Mouse (Mus musculus): ENCODE results near the gene Acat3. TPM values are rescaled to one million over a fixed set of nuclear protein-coding genes. Genes with fewer than 3 reads are reported as not detected.
A peak's percentile ranks its signal among the peaks of the same experiment; 100 is the strongest.
"Not testable (repeated sequence)": the region's sequence is repeated elsewhere in the genome, so short reads cannot be mapped to it uniquely, and the experiment has no call there.

Gene Acat3
- polyA plus RNA-seq, 1 experiment from 2014 or later: 0.42 TPM

DNA sequence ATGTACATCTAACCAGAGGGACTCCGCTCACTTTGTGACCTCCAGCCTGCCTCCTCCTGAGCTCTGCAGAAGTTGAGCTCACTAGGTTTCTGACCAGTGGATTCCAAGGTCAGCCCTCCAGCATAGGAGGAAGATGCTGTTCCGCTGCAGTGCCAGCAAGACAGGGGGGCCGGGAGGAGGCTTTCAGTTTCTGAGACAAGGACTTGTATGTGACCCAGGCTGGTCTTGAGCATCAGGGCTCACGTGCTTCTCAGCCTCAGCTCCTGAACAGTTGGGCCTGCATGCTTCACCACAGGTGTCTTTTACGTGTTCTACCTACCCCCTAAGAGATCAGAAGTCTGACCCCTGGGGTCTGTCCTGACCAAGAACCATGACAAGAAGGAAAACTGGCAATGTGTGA is 8.8 kb downstream of the Acat3 start:
- WGBS: 90% methylated on average over 5 of the region's 5 CpGs
- not testable (repeated sequence) for ATAC-seq (ENCODE audit: insufficient read depth, low FRiP score, low TSS enrichment); H3K4me3 ChIP-seq (ENCODE audit: low read depth, low read length); H3K27ac ChIP-seq (ENCODE audit: low read depth, low read length); H3K27me3 ChIP-seq (ENCODE audit: control insufficient read depth, insufficient read depth, low read length); H3K9me3 ChIP-seq (ENCODE audit: control insufficient read depth, low read length); H3K36me3 ChIP-seq (ENCODE audit: control insufficient read depth, insufficient read depth, low read length); H3K4me1 ChIP-seq (ENCODE audit: control insufficient read depth, insufficient read depth, low read length); H3K4me2 ChIP-seq (ENCODE audit: low read depth); DNase-seq (ENCODE audit: low spot score); H3K9ac ChIP-seq (ENCODE audit: low read length)

- H3K4me1 ChIP-seq (ENCODE audit: control insufficient read depth, insufficient read depth, low read length): no peaks in the 10 kb centered on the region
- no peaks in the 10 kb centered on the region for H3K27me3 ChIP-seq (ENCODE audit: control insufficient read depth, insufficient read depth, low read length)
- DNase-seq (ENCODE audit: low spot score) (no peak), ATAC-seq (ENCODE audit: insufficient read depth, low FRiP score, low TSS enrichment) (no peak)
- no peak overlapping the region for H3K27ac ChIP-seq (ENCODE audit: low read depth, low read length)
- H3K4me3 ChIP-seq (ENCODE audit: low read depth, low read length): no peak overlapping the region
- no peak overlapping the region for H3K9ac ChIP-seq (ENCODE audit: low read length)
- 88% methylated on average over 8 of the region's 8 CpGs for WGBS
- H3K9me3 ChIP-seq (ENCODE audit: control insufficient read depth, low read length): no peaks in the 10 kb centered on the region
- H3K36me3 ChIP-seq (ENCODE audit: control insufficient read depth, insufficient read depth, low read length): peaks cover 32% of the 10 kb centered on the region
- H3K4me2 ChIP-seq (ENCODE audit: low read depth): no peak overlapping the region
Measured at GRCm38 (mm10) chr17:12925703-12926180, 14.7 kb downstream of the Acat3 start.

DNA sequence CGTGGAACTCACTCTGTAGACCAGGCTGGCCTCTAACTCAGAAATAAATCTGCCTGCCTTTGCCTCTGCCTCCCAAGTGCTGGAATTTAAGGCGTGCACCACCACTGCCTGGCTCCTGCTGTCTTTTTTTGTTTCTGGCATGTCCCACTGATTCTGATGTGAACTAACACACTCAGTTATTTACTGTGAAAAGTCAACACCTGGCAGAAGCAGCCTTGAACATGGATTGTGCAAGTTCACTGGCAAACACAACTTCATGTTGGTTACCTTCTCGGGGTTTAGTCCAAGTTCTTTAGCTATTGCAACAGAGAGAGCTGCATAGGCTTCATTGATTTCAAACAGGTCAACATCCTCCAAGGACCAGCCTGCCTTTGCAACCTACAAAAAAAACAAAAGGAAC is 15.4 kb downstream of the Acat3 start:
- Histone ChIP-seq H3K9ac (ENCODE audit: low read length) (no peak overlapping the region), H3K27ac (ENCODE audit: low read depth, low read length) (no peak overlapping the region), H3K4me2 (ENCODE audit: low read depth) (no peak overlapping the region), H3K4me3 (ENCODE audit: low read depth, low read length) (no peak overlapping the region), H3K4me1 (ENCODE audit: control insufficient read depth, insufficient read depth, low read length) (no peaks in the 10 kb centered on the region), H3K27me3 (ENCODE audit: control insufficient read depth, insufficient read depth, low read length) (no peaks in the 10 kb centered on the region), H3K9me3 (ENCODE audit: control insufficient read depth, low read length) (no peaks in the 10 kb centered on the region), H3K36me3 (ENCODE audit: control insufficient read depth, insufficient read depth, low read length) (peaks cover 35% of the 10 kb centered on the region)
- no peak for DNase-seq (ENCODE audit: low spot score)
- 91% methylated on average over 3 of the region's 3 CpGs for WGBS
- ATAC-seq (ENCODE audit: insufficient read depth, low FRiP score, low TSS enrichment): no peak

GRCm38 (mm10) chr17:12921073-12921472 is 19.3 kb downstream of the Acat3 start:
- H3K9ac ChIP-seq (ENCODE audit: low read length): no peak overlapping the region
- no peak overlapping the region for H3K27ac ChIP-seq (ENCODE audit: low read depth, low read length)
- H3K4me1 ChIP-seq (ENCODE audit: control insufficient read depth, insufficient read depth, low read length): no peaks in the 10 kb centered on the region; the same call in 1 of the 2 replicates
- WGBS: 93% methylated on average over 1 of the region's 1 CpGs
- H3K4me3 ChIP-seq (ENCODE audit: low read depth, low read length): no peak overlapping the region
- peaks cover 37% of the 10 kb centered on the region for H3K36me3 ChIP-seq (ENCODE audit: control insufficient read depth, insufficient read depth, low read length)
- DNase-seq (ENCODE audit: low spot score) (no peak), ATAC-seq (ENCODE audit: insufficient read depth, low FRiP score, low TSS enrichment) (no peak)
- no peaks in the 10 kb centered on the region for H3K27me3 ChIP-seq (ENCODE audit: control insufficient read depth, insufficient read depth, low read length)
- H3K4me2 ChIP-seq (ENCODE audit: low read depth): no peak overlapping the region
- no peaks in the 10 kb centered on the region for H3K9me3 ChIP-seq (ENCODE audit: control insufficient read depth, low read length)

DNA sequence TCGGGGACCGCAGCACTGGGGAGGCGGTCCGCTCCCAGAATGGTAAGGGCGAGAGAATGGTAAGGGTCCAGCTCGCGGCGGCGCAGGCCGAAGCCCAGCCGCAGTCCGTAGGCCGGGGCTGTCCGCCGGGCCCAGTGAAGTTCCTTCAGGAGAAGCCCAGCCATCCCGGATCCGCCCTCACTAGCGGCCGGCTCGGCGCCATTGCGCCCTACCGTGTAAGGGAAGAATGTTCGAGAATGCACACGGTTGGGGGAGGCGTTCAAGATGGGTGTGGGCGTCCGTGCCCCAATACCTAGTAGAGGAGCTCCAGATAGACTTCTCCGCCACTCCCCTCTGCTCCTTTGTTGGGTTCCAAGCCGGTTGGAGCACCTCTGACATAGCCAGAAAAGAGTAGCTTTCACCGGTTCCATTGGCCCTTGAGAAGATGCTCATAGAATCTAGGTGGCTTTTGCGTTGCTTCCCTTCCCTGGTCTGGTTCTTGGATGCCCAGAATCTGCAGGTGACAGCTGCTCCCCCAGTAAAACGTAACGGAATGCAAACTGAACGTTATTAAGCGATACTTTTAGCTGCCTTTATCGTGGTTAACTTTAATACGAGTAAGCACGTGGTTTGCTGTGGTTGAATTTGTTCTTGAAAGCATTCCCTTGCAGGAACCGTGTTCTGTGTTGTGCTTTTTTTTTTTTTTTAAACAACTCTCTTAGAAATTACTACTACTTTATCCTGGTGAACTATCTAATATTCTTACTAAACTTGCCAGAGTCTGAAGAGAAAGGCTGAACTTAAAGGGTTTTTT is 23.6 kb downstream of the Acat3 start:
- DNase-seq (ENCODE audit: low spot score) (no peak), ATAC-seq (ENCODE audit: insufficient read depth, low FRiP score, low TSS enrichment) (peak; percentile 61)
- peaks cover 16% of the 10 kb centered on the region for H3K36me3 ChIP-seq (ENCODE audit: control insufficient read depth, insufficient read depth, low read length)

GRCm38 (mm10) chr17:12915881-12916583 is 24.4 kb downstream of the Acat3 start, which contains the start of gene Mrpl18:
Gene Mrpl18, minus strand, starts transcription at chr17:12916345.
- peak; percentile 99 for ATAC-seq (ENCODE audit: insufficient read depth, low FRiP score, low TSS enrichment)
- no peaks in the 10 kb centered on the region; the same call in 1 of the 2 replicates for H3K4me1 ChIP-seq (ENCODE audit: control insufficient read depth, insufficient read depth, low read length)
- H3K36me3 ChIP-seq (ENCODE audit: control insufficient read depth, insufficient read depth, low read length): peaks cover 13% of the 10 kb centered on the region

More for the DNA sequence above, 23.6 kb downstream of the Acat3 start:
- H3K9ac ChIP-seq (ENCODE audit: low read length): peak overlapping the region; percentile 97
- WGBS: under 1% methylated on average over 40 of the region's 40 CpGs
- H3K27me3 ChIP-seq (ENCODE audit: control insufficient read depth, insufficient read depth, low read length): no peaks in the 10 kb centered on the region
- no peaks in the 10 kb centered on the region for H3K9me3 ChIP-seq (ENCODE audit: control insufficient read depth, low read length)
- peak overlapping the region; percentile 49 for H3K4me2 ChIP-seq (ENCODE audit: low read depth)
- no peaks in the 10 kb centered on the region; the same call in 1 of the 2 replicates for H3K4me1 ChIP-seq (ENCODE audit: control insufficient read depth, insufficient read depth, low read length)
- peak overlapping the region; percentile 85 for H3K27ac ChIP-seq (ENCODE audit: low read depth, low read length)
- peak overlapping the region; percentile 92 for H3K4me3 ChIP-seq (ENCODE audit: low read depth, low read length)

DNA sequence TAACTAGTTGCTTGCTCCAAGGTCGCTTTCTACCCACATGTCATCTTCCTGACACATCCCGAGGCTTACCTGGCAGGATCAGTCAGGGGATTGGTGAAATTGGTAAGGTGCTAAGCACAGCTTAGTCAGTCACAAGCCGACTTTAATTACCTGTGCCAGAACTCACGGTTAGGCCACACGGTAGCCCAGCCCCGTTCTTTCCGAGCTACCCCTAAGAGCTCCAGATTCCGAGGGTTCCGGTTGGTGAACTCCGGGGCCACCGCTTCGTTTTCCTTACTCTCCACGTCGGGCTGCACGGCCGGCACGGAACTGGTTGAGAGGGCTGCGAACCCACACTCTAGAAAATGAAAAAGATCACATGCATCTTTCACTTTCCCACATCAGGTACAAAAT is 24.9 kb downstream of the Acat3 start, which contains the start of gene Tcp1:
Gene Tcp1 (plus strand): TSS at position 214 of the 393 bp plus-strand sequence.
- no peak for DNase-seq (ENCODE audit: low spot score)
- H3K27me3 ChIP-seq (ENCODE audit: control insufficient read depth, insufficient read depth, low read length): no peaks in the 10 kb centered on the region
- H3K4me3 ChIP-seq (ENCODE audit: low read depth, low read length): peak within 1 kb of the TSS; percentile 92
- peak within 1 kb of the TSS; percentile 86 for H3K4me2 ChIP-seq (ENCODE audit: low read depth)
- ATAC-seq (ENCODE audit: insufficient read depth, low FRiP score, low TSS enrichment): peak; percentile 38; the same call in 1 of the 2 replicates
- peak within 1 kb of the TSS; percentile 97 for H3K9ac ChIP-seq (ENCODE audit: low read length)
- 1% methylated on average over 18 of the region's 18 CpGs for WGBS
- no peaks in the 10 kb centered on the region; the same call in 1 of the 2 replicates for H3K4me1 ChIP-seq (ENCODE audit: control insufficient read depth, insufficient read depth, low read length)
- H3K9me3 ChIP-seq (ENCODE audit: control insufficient read depth, low read length): no peaks in the 10 kb centered on the region
- H3K36me3 ChIP-seq (ENCODE audit: control insufficient read depth, insufficient read depth, low read length): peaks cover 13% of the 10 kb centered on the region
- peak within 1 kb of the TSS; percentile 85 for H3K27ac ChIP-seq (ENCODE audit: low read depth, low read length)

More at GRCm38 (mm10) chr17:12915881-12916583, 24.4 kb downstream of the Acat3 start, which contains the start of gene Mrpl18:
- H3K9me3 ChIP-seq (ENCODE audit: control insufficient read depth, low read length): no peaks in the 10 kb centered on the region
- peak within 1 kb of the TSS; percentile 86 for H3K4me2 ChIP-seq (ENCODE audit: low read depth)
- no peaks in the 10 kb centered on the region for H3K27me3 ChIP-seq (ENCODE audit: control insufficient read depth, insufficient read depth, low read length)
- peak; percentile 99 for DNase-seq (ENCODE audit: low spot score)
- H3K27ac ChIP-seq (ENCODE audit: low read depth, low read length): peak within 1 kb of the TSS; percentile 85
- peak within 1 kb of the TSS; percentile 92 for H3K4me3 ChIP-seq (ENCODE audit: low read depth, low read length)
- WGBS: under 1% methylated on average over 56 of the region's 56 CpGs
- H3K9ac ChIP-seq (ENCODE audit: low read length): peak within 1 kb of the TSS; percentile 97

- Histone ChIP-seq H3K27me3 (ENCODE audit: control insufficient read depth, insufficient read depth, low read length) (no peaks in the 10 kb centered on the region), H3K27ac (ENCODE audit: low read depth, low read length) (no peak overlapping the region), H3K9ac (ENCODE audit: low read length) (no peak overlapping the region), H3K9me3 (ENCODE audit: control insufficient read depth, low read length) (no peaks in the 10 kb centered on the region), H3K4me2 (ENCODE audit: low read depth) (no peak overlapping the region), H3K36me3 (ENCODE audit: control insufficient read depth, insufficient read depth, low read length) (peaks cover 7% of the 10 kb centered on the region), H3K4me1 (ENCODE audit: control insufficient read depth, insufficient read depth, low read length) (no peaks in the 10 kb centered on the region; the same call in 1 of the 2 replicates), H3K4me3 (ENCODE audit: low read depth, low read length) (no peak overlapping the region)
- 90% methylated on average over 8 of the region's 8 CpGs for WGBS
- ATAC-seq (ENCODE audit: insufficient read depth, low FRiP score, low TSS enrichment) (no peak), DNase-seq (ENCODE audit: low spot score) (no peak)
Measured at GRCm38 (mm10) chr17:12910391-12910790, 30.0 kb downstream of the Acat3 start.

Data from neural tube, embryonic 11.5 days (tissue).